Comparison of ENCODE assay signal across 10 mouse cellular contexts in genomic region chr4:64282471-64282870, GRCm38 (mm10).
DNase-seq lines count a peak whose midpoint lies in the region; ATAC-seq and TF ChIP-seq lines count a peak whose summit lies in the region.
"Had no signal": no experiment of that assay in that cellular context is flagged by ENCODE, and none has a peak within 500 bp of the region (broad histone marks: within the 10 kb centered on the region; RNA-seq: fewer than 3 reads in every experiment).

No protein-coding gene starts in this region.

- H3K4me1 ChIP-seq in hindbrain, embryonic 16.5 days (ENCODE audit: control insufficient read depth, insufficient read depth, low read depth, low read length) = no peaks in the 10 kb centered on the region
- no peaks in the 10 kb centered on the region for H3K4me1 ChIP-seq in hindbrain, embryonic 11.5 days (replicated peaks; ENCODE audit: control insufficient read depth, insufficient read depth, low read length)
- peaks cover 4% of the 10 kb centered on the region for H3K4me1 ChIP-seq in embryonic fibroblast, embryonic 13.5 days (ENCODE audit: control insufficient read depth, insufficient read depth, low read length)
- H3K4me1 ChIP-seq in kidney, adult 2 months (ENCODE audit: control insufficient read depth, insufficient read depth, low read length) = no peaks in the 10 kb centered on the region

- ATAC-seq in hindbrain, embryonic 16.5 days = peak; percentile 96
- no peak for ATAC-seq in hindbrain, embryonic 11.5 days (ENCODE audit: low FRiP score)

- no peak overlapping the region for H3K27ac ChIP-seq in hindbrain, embryonic 16.5 days (ENCODE audit: low read depth, low read length)
- no peak overlapping the region for H3K27ac ChIP-seq in hindbrain, embryonic 11.5 days (ENCODE audit: low read depth, low read length)
- H3K27ac ChIP-seq in embryonic fibroblast, embryonic 13.5 days (ENCODE audit: insufficient read depth, low read length) = peak overlapping the region; percentile 41; the same call in 1 of the 2 replicates
- H3K27ac ChIP-seq in kidney, adult 2 months (ENCODE audit: insufficient read depth, low read depth, low read length) = no peak overlapping the region
- H3K27ac ChIP-seq: kidney, postnatal 0 days had no signal

- 47% methylated on average over 1 of the region's 1 CpGs for WGBS in hindbrain, embryonic 16.5 days
- WGBS in hindbrain, embryonic 11.5 days = 82% methylated on average over 1 of the region's 1 CpGs
- 76% methylated on average over 1 of the region's 1 CpGs for WGBS in kidney, adult 2 months

- DNase-seq in hindbrain, embryonic 11.5 days (ENCODE audit: low spot score) = no peak
- peak; percentile 29 to 59 for DNase-seq in layer of hippocampus, postnatal 10 days (ENCODE audit: low spot score in 2 of 2)
- DNase-seq in right cerebral cortex, postnatal 25 days = peak; percentile 27
- DNase-seq in kidney, adult 2 months = no peak
- DNase-seq in ovary, adult 18-20 months (ENCODE audit: low spot score) = no peak
- no peak for DNase-seq in urinary bladder, postnatal 4 days (ENCODE audit: low spot score in 2 of 2)

- no peak overlapping the region for H3K9ac ChIP-seq in hindbrain, embryonic 16.5 days (ENCODE audit: low read depth, low read length)
- no peak overlapping the region for H3K9ac ChIP-seq in hindbrain, embryonic 11.5 days (ENCODE audit: low read depth, low read length)

- H3K9me3 ChIP-seq in hindbrain, embryonic 16.5 days (ENCODE audit: control insufficient read depth, low read length) = no peaks in the 10 kb centered on the region
- no peaks in the 10 kb centered on the region for H3K9me3 ChIP-seq in hindbrain, embryonic 11.5 days (ENCODE audit: control insufficient read depth, low read length)

- no peak overlapping the region for H3K4me3 ChIP-seq in hindbrain, embryonic 16.5 days (ENCODE audit: low read length)
- no peak overlapping the region for H3K4me3 ChIP-seq in hindbrain, embryonic 11.5 days (ENCODE audit: low read depth, low read length)
- no peak overlapping the region for H3K4me3 ChIP-seq in embryonic fibroblast, embryonic 13.5 days (ENCODE audit: insufficient read depth, low read length)
- H3K4me3 ChIP-seq in kidney, adult 2 months (ENCODE audit: insufficient read depth, low read depth, low read length) = no peak overlapping the region
- H3K4me3 ChIP-seq: myocyte had no signal

- H3K36me3 ChIP-seq in hindbrain, embryonic 16.5 days (ENCODE audit: control insufficient read depth, insufficient read depth, low read length) = no peaks in the 10 kb centered on the region
- H3K36me3 ChIP-seq in hindbrain, embryonic 11.5 days (ENCODE audit: control insufficient read depth, insufficient read depth, low read length) = no peaks in the 10 kb centered on the region
- H3K36me3 ChIP-seq in kidney, adult 2 months (ENCODE audit: control insufficient read depth, insufficient read depth, low read length) = no peaks in the 10 kb centered on the region

- no peak overlapping the region for H3K4me2 ChIP-seq in hindbrain, embryonic 16.5 days (ENCODE audit: low read length)
- no peak overlapping the region for H3K4me2 ChIP-seq in hindbrain, embryonic 11.5 days (replicated peaks; ENCODE audit: low read depth, low read length)

- no peak for TF ChIP-seq POLR2A in embryonic fibroblast, embryonic 13.5 days (IDR thresholded peaks at IDR 0.05; ENCODE audit: low read depth, low read length)
- TF ChIP-seq POLR2A in kidney, adult 2 months (IDR thresholded peaks at IDR 0.05; ENCODE audit: low read depth, low read length) = no peak

- no peak for TF ChIP-seq CTCF in embryonic fibroblast, embryonic 13.5 days (IDR thresholded peaks at IDR 0.05; ENCODE audit: borderline replicate concordance, insufficient read depth, low read length)
- no peak for TF ChIP-seq CTCF in kidney, adult 2 months (conservative IDR thresholded peaks at IDR 0.05; ENCODE audit: insufficient read depth, insufficient read length, low read depth, low read length)

- no peaks in the 10 kb centered on the region for H3K27me3 ChIP-seq in hindbrain, embryonic 16.5 days (replicated peaks; ENCODE audit: control insufficient read depth, insufficient read depth, low read length)
- no peaks in the 10 kb centered on the region for H3K27me3 ChIP-seq in hindbrain, embryonic 11.5 days (ENCODE audit: control insufficient read depth, insufficient read depth, low read length)
- H3K27me3 ChIP-seq in kidney, adult 2 months (replicated peaks; ENCODE audit: control insufficient read depth, insufficient read depth, low read length) = no peaks in the 10 kb centered on the region

Comparison
In these comparisons a context has a peak if more than half of its experiments do, and no peak if none do; other contexts are left out.
1. DNase-seq: peak in layer of hippocampus, postnatal 10 days (2 of 2) and right cerebral cortex, postnatal 25 days (single experiment); none in hindbrain, embryonic 11.5 days (single experiment), kidney, adult 2 months (single experiment), ovary, adult 18-20 months (single experiment) and urinary bladder, postnatal 4 days (0 of 2).